Mouse (Mus musculus) lung, embryonic 14.5 days (tissue): Measurements from ENCODE around the gene Smg6. TPM values are rescaled to one million over a fixed set of nuclear protein-coding genes. Genes with fewer than 3 reads are reported as not detected.
A peak's percentile ranks its signal among the peaks of the same experiment; 100 is the strongest.

Experiments
- ATAC-seq: fragments of 200-750 bp; cut with Nextera tagmentation; 2 replicates; pipeline ENCODE4 v1.8.0; 2017; ENCODE audit warnings: mild to moderate bottlenecking, moderate TSS enrichment, moderate library complexity; ENCODE audit not compliant: insufficient read depth
- DNase-seq: peaks from one replicate; pipeline ENCODE4 v3.0.0-alpha.2; 2015
- H3K27ac ChIP-seq: fragments of 300-500 bp; sonication (generic); 2 replicates; pipeline ENCODE4 v1.5.1; 2014; ENCODE audit warnings: low read depth, mild to moderate bottlenecking, moderate library complexity
- H3K27me3 ChIP-seq: fragments of 300-500 bp; sonication (generic); 2 replicates; pipeline ENCODE4 v1.6.1; 2014; ENCODE audit warnings: low read length, control low read depth; ENCODE audit not compliant: insufficient read depth
- H3K36me3 ChIP-seq: fragments of 300-500 bp; sonication (generic); 2 replicates; pipeline ENCODE4 v1.6.1; 2014; ENCODE audit warnings: control low read depth; ENCODE audit not compliant: insufficient read depth
- H3K4me1 ChIP-seq: fragments of 300-500 bp; sonication (generic); 2 replicates; pipeline ENCODE4 v1.6.1; 2014; ENCODE audit warnings: antibody characterized with exemption, control low read depth; ENCODE audit not compliant: insufficient read depth
- H3K4me2 ChIP-seq: fragments of 300-500 bp; sonication (generic); 2 replicates; pipeline ENCODE4 v1.6.1; 2014; ENCODE audit warnings: mild to moderate bottlenecking
- H3K4me3 ChIP-seq: fragments of 300-500 bp; sonication (generic); 2 replicates; pipeline ENCODE4 v1.5.1; 2014; ENCODE audit warnings: low read depth, low read length
- H3K9ac ChIP-seq: fragments of 300-500 bp; sonication (generic); 2 replicates; pipeline ENCODE4 v1.6.1; 2014
- H3K9me3 ChIP-seq: fragments of 300-500 bp; sonication (generic); 2 replicates; pipeline ENCODE4 v1.6.1; 2016; ENCODE audit warnings: low read depth, low read length, control low read depth
- CTCF ChIP-seq: IDR thresholded peaks from 2 replicates; pipeline ENCODE4 v1.5.1; 2016; ENCODE audit warnings: antibody characterized with exemption, low read depth
- WGBS: fragments of 180-500 bp; shearing (Covaris S2); extraction: QIAGEN DNeasy Blood & Tissue Kit; methylation state at CpG from one replicate; pipeline ENCODE4 v1.1.7; 2014; 5-methylcytosine and 5-hydroxymethylcytosine counted together
- polyA plus RNA-seq: library from polyadenylated mRNA; unstranded; fragments of >200 nt; fragmentation: Nextera tagmentation; extraction: Ambion mirVana; gene quantifications from 2 replicates; pipeline ENCODE4 v1.2.1, GENCODE M21; 2014

The Smg6 gene
- polyA plus RNA-seq, 1 experiment from 2014 or later, result 16.4 TPM

GRCm38 (mm10) chr11:75204472-75204871, 278.8 kb downstream of the Smg6 start:
- 52% methylated on average over 9 of the region's 9 CpGs for WGBS
- no peaks in the 10 kb centered on the region for H3K4me1 ChIP-seq
- no peaks in the 10 kb centered on the region for H3K27me3 ChIP-seq
- no peaks in the 10 kb centered on the region for H3K36me3 ChIP-seq
- no peaks in the 10 kb centered on the region; the same call in 1 of the 2 replicates for H3K9me3 ChIP-seq
- no peak for TF ChIP-seq CTCF
- no peak overlapping the region for H3K27ac ChIP-seq
- no peak overlapping the region for H3K4me3 ChIP-seq
- no peak for ATAC-seq
- H3K4me2 ChIP-seq, result no peak overlapping the region
- no peak for DNase-seq
- H3K9ac ChIP-seq, result no peak overlapping the region

GRCm38 (mm10) chr11:75206347-75206746, 280.7 kb downstream of the Smg6 start:
- WGBS, result 63% methylated on average over 4 of the region's 4 CpGs
- H3K4me3 ChIP-seq, result no peak overlapping the region
- H3K27ac ChIP-seq, result no peak overlapping the region
- no peaks in the 10 kb centered on the region for H3K4me1 ChIP-seq
- no peak for DNase-seq
- H3K27me3 ChIP-seq, result no peaks in the 10 kb centered on the region
- no peak overlapping the region for H3K4me2 ChIP-seq
- TF ChIP-seq CTCF, result no peak
- no peak for ATAC-seq
- no peaks in the 10 kb centered on the region for H3K9me3 ChIP-seq
- no peaks in the 10 kb centered on the region for H3K36me3 ChIP-seq
- H3K9ac ChIP-seq, result no peak overlapping the region

GRCm38 (mm10) chr11:75209363-75209762, 283.7 kb downstream of the Smg6 start:
- Histone ChIP-seq H3K4me1 (peaks cover 12% of the 10 kb centered on the region), H3K4me3 (no peak overlapping the region), H3K9me3 (no peaks in the 10 kb centered on the region), H3K27ac (no peak overlapping the region), H3K9ac (no peak overlapping the region), H3K4me2 (no peak overlapping the region), H3K27me3 (no peaks in the 10 kb centered on the region), H3K36me3 (no peaks in the 10 kb centered on the region)
- ATAC-seq (no peak), DNase-seq (no peak)
- TF ChIP-seq CTCF, result no peak
- 69% methylated on average over 4 of the region's 4 CpGs for WGBS

- H3K4me2 ChIP-seq, result no peak overlapping the region
- no peak overlapping the region for H3K9ac ChIP-seq
- TF ChIP-seq CTCF, result no peak
- H3K4me3 ChIP-seq, result no peak overlapping the region
- ATAC-seq (no peak), DNase-seq (no peak)
- no peaks in the 10 kb centered on the region for H3K36me3 ChIP-seq
- 79% methylated on average over 4 of the region's 4 CpGs for WGBS
- peaks cover 12% of the 10 kb centered on the region for H3K4me1 ChIP-seq
- H3K27me3 ChIP-seq, result no peaks in the 10 kb centered on the region
- H3K27ac ChIP-seq, result no peak overlapping the region
- no peaks in the 10 kb centered on the region for H3K9me3 ChIP-seq
Measured at GRCm38 (mm10) chr11:75210093-75210492, 284.5 kb downstream of the Smg6 start.

- DNase-seq (no peak), ATAC-seq (no peak)
- WGBS, result 49% methylated on average over 6 of the region's 6 CpGs
- Histone ChIP-seq H3K9ac (no peak overlapping the region), H3K4me1 (peaks cover 12% of the 10 kb centered on the region), H3K36me3 (no peaks in the 10 kb centered on the region), H3K9me3 (no peaks in the 10 kb centered on the region), H3K27me3 (no peaks in the 10 kb centered on the region), H3K27ac (no peak overlapping the region), H3K4me3 (no peak overlapping the region), H3K4me2 (no peak overlapping the region)
- TF ChIP-seq CTCF, result no peak
Measured at GRCm38 (mm10) chr11:75210755-75211154, 285.1 kb downstream of the Smg6 start.

GRCm38 (mm10) chr11:75212031-75212667, 286.5 kb downstream of the Smg6 start:
- no peak for DNase-seq
- Histone ChIP-seq H3K27ac (peak overlapping the region; percentile 65; the same call in 1 of the 2 replicates), H3K4me2 (no peak overlapping the region), H3K36me3 (no peaks in the 10 kb centered on the region), H3K4me1 (peaks cover 12% of the 10 kb centered on the region), H3K4me3 (no peak overlapping the region), H3K9ac (no peak overlapping the region), H3K27me3 (no peaks in the 10 kb centered on the region), H3K9me3 (no peaks in the 10 kb centered on the region)
- ATAC-seq, result 0 out of 2 replicates have a peak, but pooled peaks have one; percentile 16
- TF ChIP-seq CTCF, result no peak
- 58% methylated on average over 8 of the region's 8 CpGs for WGBS

- no peaks in the 10 kb centered on the region for H3K36me3 ChIP-seq
- H3K4me3 ChIP-seq, result no peak overlapping the region
- H3K9me3 ChIP-seq, result no peaks in the 10 kb centered on the region
- DNase-seq (no peak), ATAC-seq (no peak)
- no peaks in the 10 kb centered on the region for H3K27me3 ChIP-seq
- H3K4me2 ChIP-seq, result no peak overlapping the region
- no peak for TF ChIP-seq CTCF
- H3K9ac ChIP-seq, result no peak overlapping the region
- H3K27ac ChIP-seq, result peak overlapping the region; percentile 65; the same call in 1 of the 2 replicates
- peaks cover 12% of the 10 kb centered on the region for H3K4me1 ChIP-seq
- WGBS, result 60% methylated on average over 3 of the region's 3 CpGs
Measured at GRCm38 (mm10) chr11:75212876-75213275, 287.3 kb downstream of the Smg6 start.
